Mouse (Mus musculus): ENCODE data around the gene Crispld2. TPM values are rescaled to one million over a fixed set of nuclear protein-coding genes. Genes with fewer than 3 reads are reported as not detected.

Gene Crispld2
- total and polyA plus RNA-seq, 3 experiments = 1.7 to 2.2 TPM; not detected in 1

DNA sequence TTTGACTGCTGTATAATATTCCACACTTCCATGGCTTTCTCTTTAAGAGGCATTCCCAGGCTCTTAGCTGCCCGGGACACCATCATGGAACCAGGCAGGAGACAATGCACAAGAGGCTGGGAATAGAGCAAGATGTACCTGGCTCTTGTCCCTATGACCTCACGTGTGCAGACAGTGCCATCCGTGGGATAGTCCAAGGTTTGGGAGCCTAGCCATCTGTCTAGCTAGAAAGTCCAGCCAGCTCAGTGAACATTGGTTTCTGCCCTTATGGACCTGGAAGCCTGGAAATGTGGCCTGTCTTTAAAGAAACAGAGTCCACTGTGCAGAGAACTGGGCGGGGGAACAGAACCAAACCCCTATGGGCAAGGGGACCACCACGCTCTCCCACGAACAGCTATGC lies 25.5 kb downstream of the Crispld2 start:
- Histone ChIP-seq H3K27ac (ENCODE audit: control insufficient read depth, low read depth, low read length) (no peak overlapping the region), H3K4me3 (ENCODE audit: control insufficient read depth in 1 of 2, insufficient read depth in 1 of 2, low read depth in 2 of 2, low read length in 2 of 2) (no peak overlapping the region), H3K9me3 (replicated peaks; ENCODE audit: insufficient read depth, low read length) (no peaks in the 10 kb centered on the region), H3K79me2 (ENCODE audit: control insufficient read depth, insufficient read depth, low read length, poor library complexity) (no peaks in the 10 kb centered on the region), H3K36me3 (ENCODE audit: control insufficient read depth in 1 of 2, insufficient read depth in 2 of 2, low read length in 2 of 2) (peaks cover 0 to 17% of the 10 kb centered on the region in 2 experiments; a peak in 2 of 4 replicates), H3K9ac (ENCODE audit: control insufficient read depth, low read depth, low read length, poor library complexity, severe bottlenecking) (no peak overlapping the region), H3K4me1 (ENCODE audit: control insufficient read depth in 1 of 2, insufficient read depth in 2 of 2, low read length in 2 of 2) (peaks cover 12 to 37% of the 10 kb centered on the region in 2 experiments), H3K27me3 (ENCODE audit: control insufficient read depth in 1 of 2, insufficient read depth in 2 of 2, low read length in 2 of 2) (no peaks in the 10 kb centered on the region)
- TF ChIP-seq POLR2A (IDR thresholded peaks at IDR 0.05; ENCODE audit: control insufficient read depth in 1 of 2, insufficient read depth in 1 of 2, low read depth in 1 of 2, low read length in 2 of 2, poor library complexity in 1 of 2) (no peak), MAZ (IDR thresholded peaks at IDR 0.05; ENCODE audit: low read depth, low read length) (no peak), CTCF (IDR thresholded peaks at IDR 0.05 in 2 of 3, conservative IDR thresholded peaks at IDR 0.05 in 1 of 3; ENCODE audit: control insufficient read depth in 1 of 3, insufficient read depth in 1 of 3, low read depth in 2 of 3, low read length in 3 of 3, poor library complexity in 1 of 3, severe bottlenecking in 1 of 3) (no peak), E2F4 (IDR thresholded peaks at IDR 0.05; ENCODE audit: borderline replicate concordance, low read depth, low read length) (no peak), TBP (IDR thresholded peaks at IDR 0.05; ENCODE audit: low read depth, low read length) (no peak), NRF1 (IDR thresholded peaks at IDR 0.05; ENCODE audit: insufficient read depth, low read depth, low read length, poor library complexity, severe bottlenecking) (no peak), MYB (IDR thresholded peaks at IDR 0.05; ENCODE audit: low read depth, low read length) (no peak), POLR2AphosphoS2 (IDR thresholded peaks at IDR 0.05; ENCODE audit: low read length) (no peak), SIN3A (IDR thresholded peaks at IDR 0.05; ENCODE audit: low read length) (no peak), CHD2 (IDR thresholded peaks at IDR 0.05; ENCODE audit: low read length) (no peak), SMC3 (IDR thresholded peaks at IDR 0.05; ENCODE audit: low read depth, low read length) (no peak), KAT2A (conservative IDR thresholded peaks at IDR 0.05; ENCODE audit: low read depth, low read length) (no peak), RAD21 (IDR thresholded peaks at IDR 0.05; ENCODE audit: low read depth, low read length) (no peak), ELF1 (IDR thresholded peaks at IDR 0.05; ENCODE audit: low read depth, low read length) (no peak), BHLHE40 (IDR thresholded peaks at IDR 0.05; ENCODE audit: borderline replicate concordance, low read depth, low read length) (no peak), USF2 (IDR thresholded peaks at IDR 0.05; ENCODE audit: borderline replicate concordance in 1 of 2, insufficient read depth in 1 of 2, low read depth in 1 of 2, low read length in 2 of 2) (no peak)
- DNase-seq (ENCODE audit: low read depth, low spot score) = no peak

DNA sequence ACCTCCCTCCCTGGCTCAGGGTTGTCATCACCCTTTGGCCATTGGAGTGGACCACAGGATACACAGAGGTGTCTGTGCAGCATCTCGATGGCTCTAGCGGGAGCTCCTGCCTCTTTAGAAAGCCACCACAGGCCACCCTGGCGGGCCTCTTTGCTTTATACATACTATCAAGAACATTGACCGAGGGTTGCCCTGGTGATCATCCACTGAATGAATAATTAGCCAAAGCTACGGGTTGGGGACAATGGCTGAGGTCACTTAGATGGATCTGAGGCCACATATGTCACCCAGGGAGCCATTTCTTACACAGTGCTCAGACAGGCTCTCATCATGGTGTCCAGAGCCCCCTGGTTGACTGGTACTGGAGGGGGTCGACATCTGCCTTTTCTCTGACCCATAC lies 26.1 kb downstream of the Crispld2 start:
- no peaks in the 10 kb centered on the region for H3K79me2 ChIP-seq (ENCODE audit: control insufficient read depth, insufficient read depth, low read length, poor library complexity)
- H3K9me3 ChIP-seq (replicated peaks; ENCODE audit: insufficient read depth, low read length) = no peaks in the 10 kb centered on the region
- no peak overlapping the region for H3K9ac ChIP-seq (ENCODE audit: control insufficient read depth, low read depth, low read length, poor library complexity, severe bottlenecking)
- H3K27me3 ChIP-seq (ENCODE audit: control insufficient read depth in 1 of 2, insufficient read depth in 2 of 2, low read length in 2 of 2) = no peaks in the 10 kb centered on the region
- H3K4me3 ChIP-seq (ENCODE audit: control insufficient read depth in 1 of 2, insufficient read depth in 1 of 2, low read depth in 2 of 2, low read length in 2 of 2) = no peak overlapping the region
- no peak for DNase-seq (ENCODE audit: low read depth, low spot score)
- peaks cover 11 to 35% of the 10 kb centered on the region in 2 experiments for H3K4me1 ChIP-seq (ENCODE audit: control insufficient read depth in 1 of 2, insufficient read depth in 2 of 2, low read length in 2 of 2)
- no peak for TF ChIP-seq SMC3 (IDR thresholded peaks at IDR 0.05; ENCODE audit: low read depth, low read length)
- no peak for TF ChIP-seq CTCF (IDR thresholded peaks at IDR 0.05 in 2 of 3, conservative IDR thresholded peaks at IDR 0.05 in 1 of 3; ENCODE audit: control insufficient read depth in 1 of 3, insufficient read depth in 1 of 3, low read depth in 2 of 3, low read length in 3 of 3, poor library complexity in 1 of 3, severe bottlenecking in 1 of 3)
- no peak for TF ChIP-seq MXI1 (IDR thresholded peaks at IDR 0.05; ENCODE audit: low read depth, low read length)
- TF ChIP-seq GABPA (IDR thresholded peaks at IDR 0.05; ENCODE audit: low read depth, low read length) = no peak
- no peak for TF ChIP-seq MYC (IDR thresholded peaks at IDR 0.05; ENCODE audit: low read depth, low read length)
- no peak for TF ChIP-seq POLR2A (IDR thresholded peaks at IDR 0.05; ENCODE audit: control insufficient read depth in 1 of 2, insufficient read depth in 1 of 2, low read depth in 1 of 2, low read length in 2 of 2, poor library complexity in 1 of 2)
- no peak for TF ChIP-seq POLR2AphosphoS2 (IDR thresholded peaks at IDR 0.05; ENCODE audit: low read length)
- no peak for TF ChIP-seq ZKSCAN1 (IDR thresholded peaks at IDR 0.05; ENCODE audit: low read depth, low read length)
- no peak for TF ChIP-seq ZNF384 (IDR thresholded peaks at IDR 0.05; ENCODE audit: low read depth, low read length)
- no peak for TF ChIP-seq MAFK (IDR thresholded peaks at IDR 0.05; ENCODE audit: borderline replicate concordance, low read depth, low read length)
- no peak overlapping the region for H3K27ac ChIP-seq (ENCODE audit: control insufficient read depth, low read depth, low read length)
- H3K36me3 ChIP-seq (ENCODE audit: control insufficient read depth in 1 of 2, insufficient read depth in 2 of 2, low read length in 2 of 2) = peaks cover 0 to 15% of the 10 kb centered on the region in 2 experiments; a peak in 2 of 4 replicates

Data from MEL (cell line).